Mouse (Mus musculus): Measurements from ENCODE around the gene Oit1. TPM values are rescaled to one million over a fixed set of nuclear protein-coding genes. Genes with fewer than 3 reads are reported as not detected.

Oit1 gene
- total and polyA plus RNA-seq, 2 experiments, result 0.09 to 0.24 TPM

- Histone ChIP-seq H3K27ac (replicated peaks; ENCODE audit: insufficient read depth, low read depth, low read length) (peak overlapping the region; percentile 95), H3K79me2 (ENCODE audit: control insufficient read depth, insufficient read depth, low read length) (no peaks in the 10 kb centered on the region), H3K4me1 (ENCODE audit: control insufficient read depth, insufficient read depth, low read length) (peaks cover 26% of the 10 kb centered on the region), H3K9ac (ENCODE audit: low read depth, low read length) (no peak overlapping the region), H3K4me3 (ENCODE audit: insufficient read depth, low read depth, low read length) (no peak overlapping the region), H3K36me3 (ENCODE audit: control insufficient read depth, insufficient read depth, low read length) (no peaks in the 10 kb centered on the region), H3K27me3 (ENCODE audit: control insufficient read depth, insufficient read depth, low read length) (no peaks in the 10 kb centered on the region)
- DNase-seq (ENCODE audit: extremely low read depth, low read depth, low spot score), result peak; percentile 94
- TF ChIP-seq CTCF (IDR thresholded peaks at IDR 0.05; ENCODE audit: low read depth, low read length), result no peak
- TF ChIP-seq POLR2A (IDR thresholded peaks at IDR 0.05; ENCODE audit: extremely low read depth, insufficient read depth, low read length), result no peak
Measured at GRCm38 (mm10) chr14:8304082-8304481, 74.5 kb downstream of the Oit1 start.

- no peaks in the 10 kb centered on the region for H3K27me3 ChIP-seq (ENCODE audit: control insufficient read depth, insufficient read depth, low read length)
- H3K79me2 ChIP-seq (ENCODE audit: control insufficient read depth, insufficient read depth, low read length), result no peaks in the 10 kb centered on the region
- peak overlapping the region; percentile 49 for H3K27ac ChIP-seq (replicated peaks; ENCODE audit: insufficient read depth, low read depth, low read length)
- 22% methylated on average over 10 of the region's 10 CpGs for WGBS
- no peak for DNase-seq (ENCODE audit: extremely low read depth, low read depth, low spot score)
- H3K4me3 ChIP-seq (ENCODE audit: insufficient read depth, low read depth, low read length), result no peak overlapping the region
- H3K36me3 ChIP-seq (ENCODE audit: control insufficient read depth, insufficient read depth, low read length), result no peaks in the 10 kb centered on the region
- no peak overlapping the region for H3K9ac ChIP-seq (ENCODE audit: low read depth, low read length)
- H3K4me1 ChIP-seq (ENCODE audit: control insufficient read depth, insufficient read depth, low read length), result peaks cover 30% of the 10 kb centered on the region
- TF ChIP-seq POLR2A (IDR thresholded peaks at IDR 0.05; ENCODE audit: extremely low read depth, insufficient read depth, low read length) (no peak), CTCF (IDR thresholded peaks at IDR 0.05; ENCODE audit: low read depth, low read length) (no peak)
Measured at GRCm38 (mm10) chr14:8302687-8303086, 75.9 kb downstream of the Oit1 start.

GRCm38 (mm10) chr14:8300281-8300680, 78.3 kb downstream of the Oit1 start:
- peak; percentile 57 for DNase-seq (ENCODE audit: extremely low read depth, low read depth, low spot score)
- Histone ChIP-seq H3K4me1 (ENCODE audit: control insufficient read depth, insufficient read depth, low read length) (peaks cover 23% of the 10 kb centered on the region), H3K4me3 (ENCODE audit: insufficient read depth, low read depth, low read length) (no peak overlapping the region), H3K27ac (replicated peaks; ENCODE audit: insufficient read depth, low read depth, low read length) (no peak overlapping the region), H3K27me3 (ENCODE audit: control insufficient read depth, insufficient read depth, low read length) (no peaks in the 10 kb centered on the region), H3K36me3 (ENCODE audit: control insufficient read depth, insufficient read depth, low read length) (no peaks in the 10 kb centered on the region), H3K79me2 (ENCODE audit: control insufficient read depth, insufficient read depth, low read length) (no peaks in the 10 kb centered on the region), H3K9ac (ENCODE audit: low read depth, low read length) (no peak overlapping the region)
- WGBS, result 25% methylated on average over 8 of the region's 8 CpGs
- TF ChIP-seq CTCF (IDR thresholded peaks at IDR 0.05; ENCODE audit: low read depth, low read length) (peak; percentile 82), POLR2A (IDR thresholded peaks at IDR 0.05; ENCODE audit: extremely low read depth, insufficient read depth, low read length) (no peak)

Other genes starting within 250 kb of the Oit1 start
- 138 and 177 TPM in 2 replicates for gene Pdhb, start 205.7 kb downstream of the Oit1 start, total RNA-seq (2014; rRNA removed)
- gene Pdhb, start 205.7 kb downstream of the Oit1 start, polyA plus RNA-seq (2012; rRNA removed), result 53.3 and 62.8 TPM in 2 replicates
- gene Kctd6, start 164.6 kb downstream of the Oit1 start, total RNA-seq (2014; rRNA removed), result 4.3 and 5.2 TPM in 2 replicates
- gene Kctd6, start 164.6 kb downstream of the Oit1 start, polyA plus RNA-seq (2012; rRNA removed), result 3.9 and 5.1 TPM in 2 replicates
- 213 and 244 TPM in 2 replicates for gene Acox2, start 119.4 kb downstream of the Oit1 start, total RNA-seq (2014; rRNA removed)
- gene Acox2, start 119.4 kb downstream of the Oit1 start, polyA plus RNA-seq (2012; rRNA removed), result 301 and 313 TPM in 2 replicates
- 0.27 TPM in 1 of 2 replicates, not detected in the other for gene Fam107a, start 60.7 kb downstream of the Oit1 start, total RNA-seq (2014; rRNA removed)
- gene Fam107a, start 60.7 kb downstream of the Oit1 start, polyA plus RNA-seq (2012; rRNA removed), result not detected in 2 replicates